Mouse (Mus musculus): ENCODE data around the gene Lrp2bp. TPM values are rescaled to one million over a fixed set of nuclear protein-coding genes. Genes with fewer than 3 reads are reported as not detected.

Gene Lrp2bp
- polyA plus RNA-seq, 1 experiment = 0.38 TPM

DNA sequence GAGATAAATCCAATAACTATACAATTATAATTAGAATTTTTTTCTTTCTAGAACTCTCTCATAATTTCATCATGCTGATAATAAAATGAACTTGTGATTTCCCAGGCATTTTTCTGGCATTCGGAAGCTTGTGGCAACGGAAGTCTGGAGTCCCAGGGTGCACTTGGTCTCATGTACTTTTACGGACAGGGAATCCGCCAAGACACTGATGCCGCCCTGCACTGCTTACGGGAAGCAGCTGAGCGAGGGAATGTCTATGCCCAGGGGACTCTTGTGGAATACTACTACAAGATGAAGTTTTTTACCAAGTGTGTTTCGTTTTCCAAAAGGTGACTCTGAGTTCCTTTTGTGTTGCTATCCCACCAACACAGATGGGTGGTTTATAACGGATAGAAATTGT is 23.7 kb downstream of the Lrp2bp start:
- no peaks in the 10 kb centered on the region for H3K4me1 ChIP-seq (ENCODE audit: control insufficient read depth, insufficient read depth, low read length)
- TF ChIP-seq POLR2A (IDR thresholded peaks at IDR 0.05; ENCODE audit: extremely low read depth, insufficient read depth, low read length) = no peak
- TF ChIP-seq CTCF (IDR thresholded peaks at IDR 0.05; ENCODE audit: extremely low read depth, insufficient read depth, low read length) = no peak
- H3K27ac ChIP-seq (ENCODE audit: insufficient read depth, low read length) = no peak overlapping the region
- no peak overlapping the region for H3K4me3 ChIP-seq (ENCODE audit: insufficient read depth, low read length)

DNA sequence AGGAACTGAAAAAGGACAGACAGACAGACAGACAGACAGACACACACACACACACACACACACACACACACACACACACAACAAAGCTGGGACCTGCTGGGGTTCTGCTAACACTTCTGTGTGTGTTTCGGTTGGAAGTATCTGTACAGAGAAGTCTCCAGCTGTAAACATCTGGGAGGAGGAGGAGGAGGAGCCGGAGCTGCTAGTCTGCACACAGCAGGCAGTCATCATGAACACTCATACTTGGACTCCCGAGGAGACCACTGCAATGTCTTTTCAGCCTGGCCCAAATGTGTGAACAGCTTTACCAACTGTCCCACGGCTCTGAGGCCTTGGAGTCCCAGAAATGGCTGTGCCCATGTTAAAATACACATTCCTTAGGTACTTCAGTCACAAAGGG is 25.3 kb downstream of the Lrp2bp start:
- no peaks in the 10 kb centered on the region for H3K4me1 ChIP-seq (ENCODE audit: control insufficient read depth, insufficient read depth, low read length)
- H3K4me3 ChIP-seq (ENCODE audit: insufficient read depth, low read length) = no peak overlapping the region
- no peak overlapping the region for H3K27ac ChIP-seq (ENCODE audit: insufficient read depth, low read length)
- TF ChIP-seq POLR2A (IDR thresholded peaks at IDR 0.05; ENCODE audit: extremely low read depth, insufficient read depth, low read length) (no peak), CTCF (IDR thresholded peaks at IDR 0.05; ENCODE audit: extremely low read depth, insufficient read depth, low read length) (no peak)

DNA sequence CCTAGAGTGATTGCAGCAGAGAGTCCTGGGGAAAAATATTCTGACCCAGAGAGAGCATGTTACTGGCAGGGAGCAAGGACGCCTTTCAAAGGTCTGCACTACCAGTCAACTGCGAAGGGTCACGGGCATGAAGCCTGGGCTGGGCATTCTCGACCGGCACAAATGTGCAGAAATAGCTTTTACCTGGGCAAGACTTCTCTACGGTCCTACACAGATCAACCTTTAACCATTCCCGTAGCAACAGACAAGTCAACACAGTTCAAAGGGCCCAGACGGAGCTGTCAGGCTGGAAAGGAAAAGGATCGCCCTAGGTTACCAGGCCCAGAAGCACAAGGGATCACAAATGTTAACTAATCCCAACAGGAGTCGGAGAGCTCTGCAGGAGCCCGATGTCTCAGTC is 37.1 kb downstream of the Lrp2bp start:
- TF ChIP-seq POLR2A (IDR thresholded peaks at IDR 0.05; ENCODE audit: extremely low read depth, insufficient read depth, low read length) = no peak
- no peak for TF ChIP-seq CTCF (IDR thresholded peaks at IDR 0.05; ENCODE audit: extremely low read depth, insufficient read depth, low read length)
- Histone ChIP-seq H3K4me3 (ENCODE audit: insufficient read depth, low read length) (no peak overlapping the region), H3K27ac (ENCODE audit: insufficient read depth, low read length) (no peak overlapping the region), H3K4me1 (ENCODE audit: control insufficient read depth, insufficient read depth, low read length) (peaks cover 2% of the 10 kb centered on the region; the same call in 1 of the 2 replicates)

DNA sequence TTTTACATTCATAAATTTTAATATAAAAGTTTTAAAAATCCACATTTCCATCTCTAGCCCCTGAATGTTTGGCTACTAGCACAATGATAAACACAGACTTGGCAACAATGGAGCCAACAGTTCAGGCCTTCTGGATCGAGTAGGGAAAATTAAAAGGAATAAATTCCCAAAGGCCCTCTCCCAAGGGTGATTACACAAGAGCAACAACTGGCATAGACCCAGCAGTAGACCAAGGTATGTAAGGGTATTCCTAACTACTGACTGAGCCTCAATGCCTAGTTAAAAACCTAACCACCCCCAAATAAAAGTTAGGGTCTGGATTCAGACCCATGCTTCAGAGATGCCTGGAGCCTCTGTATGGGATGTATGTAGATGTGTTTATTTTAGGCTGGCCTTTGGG is 40.6 kb downstream of the Lrp2bp start:
- no peak overlapping the region for H3K27ac ChIP-seq (ENCODE audit: insufficient read depth, low read length)
- H3K4me1 ChIP-seq (ENCODE audit: control insufficient read depth, insufficient read depth, low read length) = peaks cover 2% of the 10 kb centered on the region; the same call in 1 of the 2 replicates
- H3K4me3 ChIP-seq (ENCODE audit: insufficient read depth, low read length) = no peak overlapping the region
- TF ChIP-seq CTCF (IDR thresholded peaks at IDR 0.05; ENCODE audit: extremely low read depth, insufficient read depth, low read length) = no peak
- no peak for TF ChIP-seq POLR2A (IDR thresholded peaks at IDR 0.05; ENCODE audit: extremely low read depth, insufficient read depth, low read length)

DNA sequence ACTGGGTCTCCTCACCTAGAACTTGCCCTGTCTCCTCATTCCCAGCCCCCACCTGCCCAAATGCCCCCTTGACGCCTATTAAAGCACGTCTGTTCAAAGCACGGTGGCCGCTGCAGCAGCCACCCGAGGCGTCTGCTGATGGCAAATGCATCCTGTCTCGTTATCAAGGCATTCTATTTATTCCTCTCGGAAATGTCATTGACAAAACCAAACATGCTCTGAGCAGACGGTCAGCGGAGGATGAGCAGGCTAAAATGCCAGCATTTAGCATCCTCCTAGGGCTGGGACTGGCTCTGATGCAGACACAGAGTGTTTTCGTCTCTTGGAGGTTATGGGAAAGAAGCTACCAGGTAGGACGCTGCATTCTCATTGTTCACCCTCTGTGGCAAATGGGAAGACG is 41.2 kb downstream of the Lrp2bp start:
- Histone ChIP-seq H3K4me3 (ENCODE audit: insufficient read depth, low read length) (no peak overlapping the region), H3K27ac (ENCODE audit: insufficient read depth, low read length) (no peak overlapping the region), H3K4me1 (ENCODE audit: control insufficient read depth, insufficient read depth, low read length) (peaks cover 2% of the 10 kb centered on the region; the same call in 1 of the 2 replicates)
- no peak for TF ChIP-seq POLR2A (IDR thresholded peaks at IDR 0.05; ENCODE audit: extremely low read depth, insufficient read depth, low read length)
- TF ChIP-seq CTCF (IDR thresholded peaks at IDR 0.05; ENCODE audit: extremely low read depth, insufficient read depth, low read length) = no peak

DNA sequence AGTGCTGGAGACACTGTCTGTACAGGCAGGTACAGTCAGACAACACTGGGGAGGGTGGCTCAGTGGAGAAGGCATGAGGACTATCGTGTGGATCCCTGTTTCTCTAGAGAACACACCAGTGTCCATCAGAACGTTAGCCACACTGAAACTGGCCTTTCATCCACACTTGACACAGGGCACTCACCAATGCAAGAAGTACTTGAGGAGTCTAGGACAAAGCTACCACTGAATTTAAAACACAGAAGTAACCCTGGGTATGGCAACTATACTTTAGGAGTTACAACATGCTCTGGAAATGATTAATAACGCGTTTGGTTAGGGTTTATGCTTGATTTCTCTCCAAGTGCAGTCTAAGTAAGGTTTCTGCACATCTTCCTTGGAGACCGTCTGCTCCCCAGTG is 73.7 kb downstream of the Lrp2bp start:
- H3K4me1 ChIP-seq (ENCODE audit: control insufficient read depth, insufficient read depth, low read length) = peaks cover 1% of the 10 kb centered on the region; the same call in 1 of the 2 replicates
- H3K27ac ChIP-seq (ENCODE audit: insufficient read depth, low read length) = no peak overlapping the region
- no peak overlapping the region for H3K4me3 ChIP-seq (ENCODE audit: insufficient read depth, low read length)
- TF ChIP-seq CTCF (IDR thresholded peaks at IDR 0.05; ENCODE audit: extremely low read depth, insufficient read depth, low read length) (no peak), POLR2A (IDR thresholded peaks at IDR 0.05; ENCODE audit: extremely low read depth, insufficient read depth, low read length) (no peak)

DNA sequence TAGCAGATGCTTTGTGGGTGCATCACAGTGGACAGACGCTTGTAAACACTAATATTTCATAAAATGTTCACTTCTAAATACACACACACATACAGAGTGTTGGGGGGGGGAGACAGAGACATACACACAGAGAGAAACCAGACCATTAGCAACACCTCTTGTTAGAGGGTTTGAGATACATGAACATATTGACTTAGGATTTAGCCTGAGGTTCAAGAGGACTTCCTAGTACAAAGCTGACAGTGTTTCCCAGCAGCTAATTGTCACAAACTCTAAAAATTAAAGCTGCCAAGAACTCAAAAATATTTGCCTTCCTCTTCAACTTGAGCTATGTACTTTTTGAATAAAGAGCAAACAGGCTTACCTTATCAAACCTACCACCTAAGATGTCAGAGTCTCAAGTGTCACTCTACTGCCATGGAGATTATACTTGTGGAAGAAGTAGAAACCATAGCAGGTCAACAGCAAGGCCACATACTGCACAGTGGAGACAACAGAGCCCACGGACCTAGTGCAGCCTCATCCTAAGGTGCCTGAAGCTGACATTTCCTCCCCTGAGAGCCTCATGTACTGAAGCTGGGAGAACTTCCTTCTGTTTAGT is 74.5 kb downstream of the Lrp2bp start:
- Histone ChIP-seq H3K27ac (ENCODE audit: insufficient read depth, low read length) (no peak overlapping the region), H3K4me1 (ENCODE audit: control insufficient read depth, insufficient read depth, low read length) (peaks cover 1% of the 10 kb centered on the region; the same call in 1 of the 2 replicates), H3K4me3 (ENCODE audit: insufficient read depth, low read length) (no peak overlapping the region)
- TF ChIP-seq CTCF (IDR thresholded peaks at IDR 0.05; ENCODE audit: extremely low read depth, insufficient read depth, low read length) (no peak), POLR2A (IDR thresholded peaks at IDR 0.05; ENCODE audit: extremely low read depth, insufficient read depth, low read length) (no peak)

DNA sequence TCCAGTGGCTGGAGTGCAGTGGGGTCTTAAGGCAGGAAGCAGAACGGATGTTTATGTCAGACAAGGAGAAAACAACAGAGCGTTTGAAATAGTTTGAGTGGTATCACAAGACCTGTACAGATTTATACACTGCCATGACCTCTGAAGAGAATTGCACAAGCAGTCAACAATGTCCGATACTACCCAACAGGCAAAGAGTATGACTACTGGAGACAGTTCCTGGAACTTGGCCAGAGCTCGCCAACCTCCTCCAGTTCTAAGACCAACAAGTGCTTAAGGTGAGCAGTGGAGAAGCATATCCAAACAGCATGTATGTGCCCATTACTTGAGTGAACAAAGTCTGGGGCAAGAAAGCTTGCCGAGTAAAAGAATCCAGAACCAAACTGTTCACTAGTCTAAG is 76.1 kb downstream of the Lrp2bp start:
- no peak for TF ChIP-seq POLR2A (IDR thresholded peaks at IDR 0.05; ENCODE audit: extremely low read depth, insufficient read depth, low read length)
- Histone ChIP-seq H3K4me3 (ENCODE audit: insufficient read depth, low read length) (no peak overlapping the region), H3K27ac (ENCODE audit: insufficient read depth, low read length) (no peak overlapping the region), H3K4me1 (ENCODE audit: control insufficient read depth, insufficient read depth, low read length) (peaks cover 1% of the 10 kb centered on the region; the same call in 1 of the 2 replicates)

DNA sequence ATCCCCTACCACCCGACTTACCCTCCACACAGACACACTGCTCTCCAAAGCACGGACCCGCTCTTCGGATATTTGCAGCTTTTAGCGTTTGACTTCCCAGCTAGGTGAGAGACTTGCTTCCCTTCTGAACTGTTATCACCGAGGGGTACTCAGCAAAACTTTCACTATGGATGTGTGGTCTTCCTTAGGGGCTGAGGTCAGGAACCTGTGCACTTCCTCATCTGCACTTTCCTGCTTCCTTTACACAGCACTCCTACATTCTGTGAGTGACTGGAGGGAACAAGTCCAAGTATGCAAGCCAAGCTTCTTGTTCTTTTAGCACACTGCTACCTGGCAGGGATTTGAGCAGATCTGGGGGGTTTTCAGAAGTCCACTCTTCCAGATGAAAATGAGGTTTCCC is 79.8 kb downstream of the Lrp2bp start:
- peaks cover under 1% of the 10 kb centered on the region; the same call in 1 of the 2 replicates for H3K4me1 ChIP-seq (ENCODE audit: control insufficient read depth, insufficient read depth, low read length)
- TF ChIP-seq POLR2A (IDR thresholded peaks at IDR 0.05; ENCODE audit: extremely low read depth, insufficient read depth, low read length) (no peak), CTCF (IDR thresholded peaks at IDR 0.05; ENCODE audit: extremely low read depth, insufficient read depth, low read length) (no peak)
- no peak overlapping the region for H3K4me3 ChIP-seq (ENCODE audit: insufficient read depth, low read length)
- H3K27ac ChIP-seq (ENCODE audit: insufficient read depth, low read length) = no peak overlapping the region

Other genes with a start within 250 kb of the Lrp2bp start
- gene Pdlim3, start 113.8 kb upstream of the Lrp2bp start, polyA plus RNA-seq (2012; rRNA removed) = 2.7 and 2.8 TPM in 2 replicates
- 0.25 and 0.44 TPM in 2 replicates for gene Ccdc110, start 64.7 kb upstream of the Lrp2bp start, polyA plus RNA-seq (2012; rRNA removed)
- gene 1700029J07Rik, start 24.1 kb upstream of the Lrp2bp start, polyA plus RNA-seq (2012; rRNA removed) = 7.0 and 8.2 TPM in 2 replicates
- 64.2 and 64.6 TPM in 2 replicates for gene Ufsp2, start 23.8 kb upstream of the Lrp2bp start, polyA plus RNA-seq (2012; rRNA removed)
- gene Ankrd37, start 6.4 kb downstream of the Lrp2bp start, polyA plus RNA-seq (2012; rRNA removed) = 12.7 and 13.4 TPM in 2 replicates
- 14.8 and 15.3 TPM in 2 replicates for gene Cfap97, start 152.5 kb downstream of the Lrp2bp start, polyA plus RNA-seq (2012; rRNA removed)
- 26.6 and 28.9 TPM in 2 replicates for gene Snx25, start 152.9 kb downstream of the Lrp2bp start, polyA plus RNA-seq (2012; rRNA removed)
- gene Slc25a4, start 212.0 kb downstream of the Lrp2bp start, polyA plus RNA-seq (2012; rRNA removed) = 660 and 673 TPM in 2 replicates